Mouse (Mus musculus) MEL (cell line): ENCODE measurements around the gene Il4ra.

ENCODE experiments used
- CTCF ChIP-seq, 3 experiments: IDR thresholded peaks in 2 of 3; conservative IDR thresholded peaks in 1 of 3; 2 replicates each; pipeline ENCODE4 v1.5.1; 2011 to 2012; ENCODE audit warnings: low read length in 3 of 3, low read depth in 2 of 3, mild to moderate bottlenecking in 2 of 3, improper control_type of control experiment in 1 of 3, inconsistent platforms in 1 of 3, mixed read lengths in 1 of 3, moderate library complexity in 1 of 3; ENCODE audit not compliant: control insufficient read depth in 1 of 3, insufficient read depth in 1 of 3, poor library complexity in 1 of 3, severe bottlenecking in 1 of 3
- JUND ChIP-seq: IDR thresholded peaks from 2 replicates; pipeline ENCODE4 v1.6.1; 2011; ENCODE audit warnings: low read depth, mild to moderate bottlenecking, improper control_type of control experiment, low read length
- UBTF ChIP-seq: IDR thresholded peaks from 2 replicates; pipeline ENCODE4 v1.6.1; 2012; ENCODE audit warnings: low read depth, mild to moderate bottlenecking, inconsistent platforms, low read length, improper control_type of control experiment, moderate library complexity, borderline replicate concordance; ENCODE audit not compliant: insufficient read depth

GRCm38 (mm10) chr7:125576982-125577381 lies 25.1 kb downstream of the Il4ra start:
- TF ChIP-seq UBTF = no peak
- no peak for TF ChIP-seq CTCF (IDR thresholded peaks at IDR 0.05 in 2 of 3, conservative IDR thresholded peaks at IDR 0.05 in 1 of 3; ENCODE audit: control insufficient read depth in 1 of 3, insufficient read depth in 1 of 3, low read depth in 2 of 3, low read length in 3 of 3, poor library complexity in 1 of 3, severe bottlenecking in 1 of 3)
- no peak for TF ChIP-seq JUND
